17 mouse cellular contexts compared by ENCODE assay signal in the genomic region with DNA sequence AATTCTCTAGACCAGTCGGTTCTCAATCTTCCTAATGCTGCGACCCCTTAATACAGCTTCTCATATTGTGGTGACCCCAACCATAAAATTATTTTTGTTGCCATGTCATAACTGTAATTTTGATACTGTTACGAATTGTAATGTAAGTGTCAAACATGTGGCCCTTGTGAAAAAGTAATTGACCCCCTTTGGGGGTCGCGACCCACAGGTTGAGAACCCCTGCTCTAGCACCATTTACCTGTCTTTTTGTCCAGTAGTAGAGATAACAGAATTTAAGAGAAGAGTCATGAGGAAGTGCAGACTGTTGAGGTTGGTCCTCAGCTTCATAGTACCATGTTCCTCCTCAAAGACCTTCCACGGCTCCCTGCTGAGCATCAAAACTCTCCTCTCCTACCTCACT. TPM values are rescaled to one million over a fixed set of nuclear protein-coding genes. Genes with fewer than 3 reads are reported as not detected.
"Had no signal": no experiment of that assay in that cellular context is flagged by ENCODE, and none has a peak within 500 bp of the region (broad histone marks: within the 10 kb centered on the region; RNA-seq: fewer than 3 reads in every experiment).

No protein-coding gene starts in this region.

- H3K4me2 ChIP-seq: neural tube, embryonic 13.5 days; neural tube, embryonic 15.5 days had no signal

- H3K9ac ChIP-seq: neural tube, embryonic 13.5 days; neural tube, embryonic 15.5 days; stomach, embryonic 15.5 days had no signal

- H3K4me3 ChIP-seq: neural tube, embryonic 13.5 days; neural tube, embryonic 15.5 days had no signal

- H3K36me3 ChIP-seq: neural tube, embryonic 13.5 days; neural tube, embryonic 15.5 days; stomach, embryonic 15.5 days had no signal

- H3K9me3 ChIP-seq: neural tube, embryonic 13.5 days; neural tube, embryonic 15.5 days; stomach, embryonic 15.5 days had no signal

- H3K27me3 ChIP-seq: neural tube, embryonic 13.5 days; neural tube, embryonic 15.5 days; stomach, embryonic 15.5 days had no signal

- H3K27ac ChIP-seq: neural tube, embryonic 13.5 days; neural tube, embryonic 15.5 days; stomach, embryonic 15.5 days; stomach, postnatal 0 days had no signal

- DNase-seq: retina, postnatal 1 day; right cerebral cortex, adult 18-20 months; right cerebral cortex, postnatal 14 days; right cerebral cortex, postnatal 25 days; right cerebral cortex, postnatal 4 days; spleen, adult 18-20 months; thymus, adult 18-20 months; thymus, adult 2 months; thymus, postnatal 14 days; thymus, postnatal 25 days; thymus, postnatal 36 days; thymus, postnatal 4 days had no signal

RNA-seq across cellular contexts. Expression of a gene that starts 31.9 kb away (rescaled TPM):
- total RNA-seq: neutrophil, adult 5-6 weeks had no signal
